8 mouse cellular contexts compared by ENCODE assay signal in the genomic region with DNA sequence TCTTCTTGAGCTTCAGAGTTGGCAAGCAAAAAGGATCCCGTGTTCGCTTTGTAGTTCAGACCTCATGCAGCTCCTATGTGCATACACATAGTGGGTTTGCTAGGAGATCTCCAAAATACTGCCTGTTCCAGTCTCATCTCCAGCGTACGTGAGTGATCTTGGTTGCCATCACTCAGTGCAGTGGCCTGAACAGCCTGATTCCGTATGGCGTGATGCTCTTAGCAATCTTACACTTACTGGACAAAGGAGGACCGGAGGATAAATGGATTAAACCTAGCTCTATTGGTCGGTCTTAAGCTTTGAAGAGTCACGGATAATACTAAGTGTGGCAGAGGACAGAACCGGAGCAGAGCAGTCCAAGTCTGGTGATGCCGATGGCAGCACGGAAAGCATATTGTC. TPM values are rescaled to one million over a fixed set of nuclear protein-coding genes. Genes with fewer than 3 reads are reported as not detected.
A peak's percentile ranks its signal among the peaks of the same experiment; 100 is the strongest.
DNase-seq lines count a peak whose midpoint lies in the region; ATAC-seq and TF ChIP-seq lines count a peak whose summit lies in the region.

No protein-coding gene starts in this region.

- H3K4me2 ChIP-seq in embryonic facial prominence, embryonic 13.5 days = peak overlapping the region; percentile 83
- H3K4me2 ChIP-seq in intestine, embryonic 14.5 days (ENCODE audit: low read length) = peak overlapping the region; percentile 93

- DNase-seq in lung, adult 2 months = no peak
- DNase-seq in lung, postnatal 10 days = no peak
- DNase-seq in intestine, embryonic 14.5 days (ENCODE audit: low spot score) = no peak
- no peak for DNase-seq in adrenal gland, postnatal 14 days
- no peak for DNase-seq in urinary bladder, postnatal 14 days (ENCODE audit: low spot score)
- no peak for DNase-seq in urinary bladder, adult 18-20 months (ENCODE audit: low spot score in 2 of 2)

- peaks cover 26% of the 10 kb centered on the region for H3K36me3 ChIP-seq in embryonic facial prominence, embryonic 13.5 days
- H3K36me3 ChIP-seq in intestine, embryonic 14.5 days (ENCODE audit: control insufficient read depth, insufficient read depth, low read length) = peaks cover 16% of the 10 kb centered on the region

- 13% methylated on average over 12 of the region's 12 CpGs for WGBS in lung, adult 2 months
- WGBS in embryonic facial prominence, embryonic 13.5 days = 14% methylated on average over 12 of the region's 12 CpGs
- WGBS in intestine, embryonic 14.5 days = 15% methylated on average over 12 of the region's 12 CpGs

- H3K4me1 ChIP-seq in lung, adult 2 months (ENCODE audit: control insufficient read depth, insufficient read depth, low read length) = peaks cover 3% of the 10 kb centered on the region
- peaks cover 10% of the 10 kb centered on the region; the same call in 1 of the 2 replicates for H3K4me1 ChIP-seq in embryonic facial prominence, embryonic 13.5 days
- H3K4me1 ChIP-seq in intestine, embryonic 14.5 days (replicated peaks; ENCODE audit: control insufficient read depth, insufficient read depth, low read length) = no peaks in the 10 kb centered on the region

- H3K9ac ChIP-seq in embryonic facial prominence, embryonic 13.5 days = peak overlapping the region; percentile 83
- peak overlapping the region; percentile 68 for H3K9ac ChIP-seq in intestine, embryonic 14.5 days (ENCODE audit: low read length)

- ATAC-seq in embryonic facial prominence, embryonic 13.5 days (ENCODE audit: insufficient number of reproducible peaks, insufficient read depth, low FRiP score, low TSS enrichment, low read depth) = peak; percentile 43; the same call in 1 of the 2 replicates
- no peak for ATAC-seq in intestine, embryonic 14.5 days (replicated peaks; ENCODE audit: low FRiP score, low TSS enrichment, low read depth)
- ATAC-seq in monocyte, adult 5-6 weeks (replicated peaks; ENCODE audit: insufficient number of reproducible peaks, low FRiP score, low TSS enrichment, poor library complexity, severe bottlenecking) = peak; percentile 4

- no peaks in the 10 kb centered on the region for H3K9me3 ChIP-seq in embryonic facial prominence, embryonic 13.5 days
- H3K9me3 ChIP-seq in intestine, embryonic 14.5 days (ENCODE audit: control insufficient read depth, low read length) = no peaks in the 10 kb centered on the region

- no peak for TF ChIP-seq POLR2A in lung, adult 2 months (IDR thresholded peaks at IDR 0.05; ENCODE audit: borderline replicate concordance, extremely low read depth, low read depth, low read length)

- H3K4me3 ChIP-seq in lung, adult 2 months (replicated peaks; ENCODE audit: extremely low read depth, low read depth, low read length) = peak overlapping the region; percentile 85
- peak overlapping the region; percentile 69 for H3K4me3 ChIP-seq in embryonic facial prominence, embryonic 13.5 days
- H3K4me3 ChIP-seq in intestine, embryonic 14.5 days (ENCODE audit: low read depth, low read length) = peak overlapping the region; percentile 67

- no peaks in the 10 kb centered on the region for H3K27me3 ChIP-seq in embryonic facial prominence, embryonic 13.5 days
- H3K27me3 ChIP-seq in intestine, embryonic 14.5 days (replicated peaks; ENCODE audit: control insufficient read depth, insufficient read depth, low read length) = no peaks in the 10 kb centered on the region

- TF ChIP-seq CTCF in lung, adult 2 months (IDR thresholded peaks at IDR 0.05; ENCODE audit: insufficient read depth, low read length) = no peak

- H3K27ac ChIP-seq in embryonic facial prominence, embryonic 13.5 days = peak overlapping the region; percentile 89
- peak overlapping the region; percentile 78 for H3K27ac ChIP-seq in intestine, embryonic 14.5 days (ENCODE audit: low read depth)

RNA-seq across cellular contexts. Expression of a gene that starts 0.6 kb away (rescaled TPM):
- polyA plus RNA-seq in lung, adult 2 months (2012; rRNA removed) = 26.1 and 26.9 TPM in 2 replicates
- polyA plus RNA-seq in embryonic facial prominence, embryonic 13.5 days (2015; fragmentation: Nextera tagmentation; extraction: Ambion mirVana) = 28.4 and 29.1 TPM in 2 replicates
- polyA plus RNA-seq in intestine, embryonic 14.5 days (2014; fragmentation: Nextera tagmentation; extraction: Ambion mirVana) = 30.9 and 34.4 TPM in 2 replicates
- total RNA-seq in monocyte, adult 5-6 weeks (2017) = 56.4 to 63.7 TPM (median 61.5 TPM) in 3 replicates
- total RNA-seq in adrenal gland, postnatal 14 days (2021) = 24.1 and 26.0 TPM in 2 replicates

RNA-seq across cellular contexts. Expression of a gene that starts 22.7 kb away (rescaled TPM):
- 0.03 and 0.15 TPM in 2 replicates for polyA plus RNA-seq in lung, adult 2 months (2012; rRNA removed)
- polyA plus RNA-seq in embryonic facial prominence, embryonic 13.5 days (2015; fragmentation: Nextera tagmentation; extraction: Ambion mirVana) = not detected in 2 replicates
- polyA plus RNA-seq in intestine, embryonic 14.5 days (2014; fragmentation: Nextera tagmentation; extraction: Ambion mirVana) = not detected in 2 replicates
- 3.1 to 10.1 TPM (median 3.6 TPM) in 3 replicates for total RNA-seq in monocyte, adult 5-6 weeks (2017)
- total RNA-seq in adrenal gland, postnatal 14 days (2021) = not detected in 2 replicates

RNA-seq across cellular contexts. Expression of a gene that starts 29.9 kb away (rescaled TPM):
- polyA plus RNA-seq in lung, adult 2 months (2012; rRNA removed) = 82.7 and 123 TPM in 2 replicates
- 25.9 and 28.0 TPM in 2 replicates for polyA plus RNA-seq in embryonic facial prominence, embryonic 13.5 days (2015; fragmentation: Nextera tagmentation; extraction: Ambion mirVana)
- polyA plus RNA-seq in intestine, embryonic 14.5 days (2014; fragmentation: Nextera tagmentation; extraction: Ambion mirVana) = 32.1 and 33.4 TPM in 2 replicates
- total RNA-seq in monocyte, adult 5-6 weeks (2017) = 179 to 209 TPM (median 190 TPM) in 3 replicates
- total RNA-seq in adrenal gland, postnatal 14 days (2021) = 69.7 and 89.3 TPM in 2 replicates
